Mouse (Mus musculus) forebrain, embryonic 10.5 days (tissue): ENCODE measurements around the gene Ahsg. TPM values are rescaled to one million over a fixed set of nuclear protein-coding genes. Genes with fewer than 3 reads are reported as not detected.
"Not testable (repeated sequence)": the region's sequence is repeated elsewhere in the genome, so short reads cannot be mapped to it uniquely, and the experiment has no call there.

Experiments
- DNase-seq: peaks from one replicate; pipeline ENCODE4 v3.0.0-alpha.2; 2017; ENCODE audit warnings: low spot score; ENCODE audit errors: extremely low spot score
- H3K27ac ChIP-seq: fragments of 300-500 bp; sonication (generic); 2 replicates; pipeline ENCODE4 v1.5.1; 2016; ENCODE audit warnings: mild to moderate bottlenecking
- H3K27me3 ChIP-seq: fragments of 300-500 bp; sonication (generic); 2 replicates; pipeline ENCODE4 v1.6.1; 2016; ENCODE audit warnings: mild to moderate bottlenecking; ENCODE audit not compliant: poor library complexity, severe bottlenecking
- H3K36me3 ChIP-seq: fragments of 300-500 bp; sonication (generic); replicated peaks from 2 replicates; pipeline ENCODE4 v1.6.1; 2016; ENCODE audit warnings: mild to moderate bottlenecking, moderate library complexity
- H3K4me1 ChIP-seq: fragments of 300-500 bp; sonication (generic); 2 replicates; pipeline ENCODE4 v1.6.1; 2016
- H3K4me3 ChIP-seq: fragments of 300-500 bp; sonication (generic); 2 replicates; pipeline ENCODE4 v1.5.1; 2016; ENCODE audit warnings: mild to moderate bottlenecking, moderate library complexity
- H3K9me3 ChIP-seq: fragments of 300-500 bp; sonication (generic); 2 replicates; pipeline ENCODE4 v1.6.1; 2016; ENCODE audit warnings: mild to moderate bottlenecking, moderate library complexity
- WGBS: fragments of 180-500 bp; shearing (Covaris S2); methylation state at CpG from one replicate; pipeline ENCODE4 v1.1.7; 2016; 5-methylcytosine and 5-hydroxymethylcytosine counted together
- polyA plus RNA-seq: library from polyadenylated mRNA; unstranded; fragments of >200 nt; fragmentation: Nextera tagmentation; extraction: Ambion mirVana; gene quantifications from 2 replicates; pipeline ENCODE4 v1.2.1, GENCODE M21; 2016

Gene Ahsg
- polyA plus RNA-seq, 1 experiment from 2014 or later = not detected

GRCm38 (mm10) chr16:22921761-22922160, 30.7 kb downstream of the Ahsg start:
- Histone ChIP-seq H3K27ac (no peak overlapping the region), H3K9me3 (no peaks in the 10 kb centered on the region), H3K36me3 (no peaks in the 10 kb centered on the region), H3K27me3 (no peaks in the 10 kb centered on the region), H3K4me1 (peaks cover 11% of the 10 kb centered on the region), H3K4me3 (no peak overlapping the region)
- no peak for DNase-seq
- 94% methylated on average over 5 of the region's 5 CpGs for WGBS

DNA sequence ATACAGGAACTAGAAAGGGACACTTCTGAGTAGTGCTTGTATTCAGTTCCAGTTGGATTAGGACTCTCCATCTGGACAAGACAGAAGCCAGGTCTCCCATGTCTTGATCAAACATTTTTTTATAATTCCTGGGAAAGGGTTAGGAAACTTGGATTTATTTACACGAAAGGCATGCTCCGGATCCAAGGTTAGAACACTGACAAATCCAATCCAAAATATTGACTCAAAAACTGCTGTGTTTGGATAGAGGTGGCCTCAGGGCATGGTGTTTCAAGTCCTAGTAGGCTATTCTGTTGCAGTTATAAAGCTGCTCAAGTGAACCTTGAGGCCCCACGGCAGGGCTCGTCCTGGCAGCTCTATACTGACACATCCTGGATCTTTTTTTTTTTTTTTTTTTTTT, 31.4 kb downstream of the Ahsg start:
- DNase-seq = no peak
- H3K4me3 ChIP-seq = no peak overlapping the region
- no peaks in the 10 kb centered on the region for H3K27me3 ChIP-seq
- H3K9me3 ChIP-seq = no peaks in the 10 kb centered on the region
- H3K4me1 ChIP-seq = peaks cover 11% of the 10 kb centered on the region
- WGBS = 88% methylated on average over 4 of the region's 4 CpGs
- no peaks in the 10 kb centered on the region for H3K36me3 ChIP-seq
- H3K27ac ChIP-seq = no peak overlapping the region

DNA sequence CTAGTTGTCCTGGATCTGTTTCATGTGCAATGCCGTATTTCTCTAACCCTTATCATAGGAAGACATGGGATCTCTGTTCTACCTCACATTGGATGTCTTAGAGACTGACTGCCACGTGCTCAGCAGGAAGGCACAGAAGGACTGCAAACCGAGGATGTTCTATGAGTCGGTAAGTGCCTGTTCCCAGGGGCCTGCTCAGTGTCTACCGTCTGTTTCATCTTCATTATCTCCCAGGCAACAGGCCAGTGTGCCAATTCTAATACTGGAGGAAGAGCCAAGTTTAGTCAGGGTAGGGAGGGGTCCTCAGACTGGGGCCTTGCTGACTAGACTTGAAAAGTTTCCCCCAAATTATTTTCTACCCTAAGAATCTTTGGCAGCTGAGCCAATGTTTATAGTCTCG, 38.5 kb downstream of the Ahsg start:
- WGBS = 87% methylated on average over 6 of the region's 6 CpGs
- no peaks in the 10 kb centered on the region for H3K4me1 ChIP-seq

DNA sequence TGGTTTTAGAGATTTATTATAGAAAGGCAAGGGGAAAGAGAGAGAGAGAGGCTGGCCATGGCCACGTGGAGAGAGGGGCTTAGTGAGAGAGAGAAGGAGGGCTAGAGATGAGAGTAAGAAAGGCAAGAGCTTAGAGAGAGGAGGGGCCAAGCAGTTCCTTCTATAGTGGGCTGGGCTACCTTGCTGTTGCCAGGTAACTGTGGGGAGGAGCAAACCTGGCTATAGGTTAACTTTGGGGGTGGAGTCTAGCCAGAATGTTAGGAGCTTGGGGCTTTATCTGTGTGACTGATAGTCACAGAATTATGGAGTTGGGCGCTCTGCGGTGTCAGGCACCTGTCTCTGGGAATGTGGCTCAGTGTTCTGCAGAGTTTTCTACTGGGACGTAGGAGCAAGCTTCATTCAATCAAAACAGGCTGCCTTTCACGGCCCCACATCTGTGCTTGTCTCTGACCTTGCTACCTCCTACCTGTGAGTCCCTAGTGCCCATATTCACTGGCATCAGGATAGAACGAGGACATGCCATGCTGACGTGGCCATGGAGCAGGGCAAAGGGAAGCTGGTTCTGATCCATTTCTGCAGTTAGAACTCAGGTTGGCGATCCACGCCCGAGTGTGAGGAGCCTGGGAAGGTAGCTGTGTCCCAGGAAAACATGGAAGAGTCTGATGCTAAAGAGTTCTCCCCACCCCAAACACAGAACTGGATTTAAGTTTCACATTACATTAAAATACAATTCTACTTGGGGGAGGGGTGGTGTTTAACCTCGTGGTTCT, 40.5 kb downstream of the Ahsg start:
- H3K4me3 ChIP-seq = no peak overlapping the region
- no peaks in the 10 kb centered on the region for H3K36me3 ChIP-seq
- no peak overlapping the region for H3K27ac ChIP-seq
- no peaks in the 10 kb centered on the region for H3K9me3 ChIP-seq
- no peak for DNase-seq
- no peaks in the 10 kb centered on the region for H3K4me1 ChIP-seq
- no peaks in the 10 kb centered on the region for H3K27me3 ChIP-seq
- 86% methylated on average over 11 of the region's 11 CpGs for WGBS

More for the DNA sequence above, 38.5 kb downstream of the Ahsg start:
- Histone ChIP-seq H3K27me3 (no peaks in the 10 kb centered on the region), H3K36me3 (no peaks in the 10 kb centered on the region), H3K27ac (no peak overlapping the region), H3K4me3 (no peak overlapping the region), H3K9me3 (no peaks in the 10 kb centered on the region)
- DNase-seq = no peak

DNA sequence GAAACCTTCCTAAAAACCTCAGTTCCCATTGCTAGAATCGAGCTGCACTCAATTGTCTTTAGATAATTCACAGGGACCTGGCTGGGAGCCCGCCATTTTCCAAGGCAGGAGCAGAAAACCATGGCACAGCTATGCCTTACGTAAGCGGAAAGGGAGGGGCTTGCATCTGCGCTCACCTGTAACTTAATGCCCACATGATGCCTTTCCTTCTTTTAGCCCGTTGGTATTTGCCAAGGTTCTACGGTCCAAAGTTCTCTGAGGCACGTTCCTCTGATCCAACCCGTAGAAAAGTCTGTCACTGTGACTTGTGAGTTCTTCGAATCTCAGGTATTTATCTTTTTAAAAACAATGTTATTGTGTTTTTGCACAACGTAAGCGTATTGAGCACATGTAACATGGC, 46.6 kb downstream of the Ahsg start:
- DNase-seq = no peak
- Histone ChIP-seq H3K4me1 (no peaks in the 10 kb centered on the region), H3K4me3 (no peak overlapping the region), H3K9me3 (no peaks in the 10 kb centered on the region; the same call in 1 of the 2 replicates), H3K27me3 (no peaks in the 10 kb centered on the region), H3K27ac (no peak overlapping the region), H3K36me3 (no peaks in the 10 kb centered on the region)
- 89% methylated on average over 12 of the region's 12 CpGs for WGBS

DNA sequence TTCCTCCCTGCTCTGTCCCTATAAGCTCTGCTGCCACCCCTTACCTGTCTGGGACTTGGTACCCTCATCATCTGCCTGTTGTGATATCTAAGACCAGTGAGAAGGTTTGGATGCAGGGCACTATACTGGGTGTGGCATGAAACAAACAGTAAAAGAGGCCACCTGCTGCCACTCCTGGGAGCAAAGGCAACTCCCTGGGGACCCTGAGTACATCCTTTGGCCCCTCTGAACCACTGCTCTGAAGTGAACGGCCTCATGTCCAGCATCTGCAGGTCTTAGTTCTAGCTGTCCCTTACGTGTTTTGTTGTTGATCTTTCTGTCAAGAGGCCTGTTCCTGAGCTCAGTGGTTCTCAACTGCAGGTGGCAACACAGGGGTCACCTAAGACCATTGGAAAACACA, 47.5 kb downstream of the Ahsg start:
- Histone ChIP-seq H3K4me1 (no peaks in the 10 kb centered on the region), H3K9me3 (no peaks in the 10 kb centered on the region; the same call in 1 of the 2 replicates), H3K36me3 (no peaks in the 10 kb centered on the region), H3K27ac (no peak overlapping the region), H3K27me3 (no peaks in the 10 kb centered on the region), H3K4me3 (no peak overlapping the region)
- DNase-seq = no peak
- WGBS = 82% methylated on average over 2 of the region's 2 CpGs

DNA sequence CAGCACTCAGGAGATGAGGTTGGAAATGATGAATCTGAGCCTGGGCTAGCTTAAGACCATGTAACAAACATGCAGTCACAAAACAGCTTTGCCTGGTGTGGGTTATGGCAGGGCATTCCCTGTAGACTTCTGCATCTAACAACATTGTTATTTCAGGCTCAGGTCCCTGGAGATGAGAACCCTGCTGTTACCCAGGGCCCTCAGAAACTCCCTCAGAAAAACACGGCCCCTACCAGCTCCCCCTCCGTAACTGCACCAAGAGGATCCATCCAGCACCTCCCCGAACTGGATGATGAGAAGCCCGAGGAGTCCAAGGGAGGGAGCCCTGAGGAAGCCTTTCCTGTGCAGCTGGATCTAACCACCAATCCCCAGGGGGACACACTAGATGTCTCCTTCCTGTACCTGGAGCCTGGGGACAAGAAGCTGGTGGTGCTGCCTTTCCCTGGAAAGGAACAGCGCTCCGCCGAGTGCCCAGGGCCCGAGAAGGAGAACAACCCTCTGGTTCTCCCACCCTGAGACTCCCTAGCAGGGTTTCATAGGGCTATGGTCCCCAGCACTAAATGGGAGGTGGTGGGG, 48.1 kb downstream of the Ahsg start:
- Histone ChIP-seq H3K27me3 (no peaks in the 10 kb centered on the region), H3K36me3 (no peaks in the 10 kb centered on the region), H3K4me1 (no peaks in the 10 kb centered on the region), H3K9me3 (no peaks in the 10 kb centered on the region; the same call in 1 of the 2 replicates), H3K4me3 (no peak overlapping the region), H3K27ac (no peak overlapping the region)
- no peak for DNase-seq
- 87% methylated on average over 8 of the region's 8 CpGs for WGBS

DNA sequence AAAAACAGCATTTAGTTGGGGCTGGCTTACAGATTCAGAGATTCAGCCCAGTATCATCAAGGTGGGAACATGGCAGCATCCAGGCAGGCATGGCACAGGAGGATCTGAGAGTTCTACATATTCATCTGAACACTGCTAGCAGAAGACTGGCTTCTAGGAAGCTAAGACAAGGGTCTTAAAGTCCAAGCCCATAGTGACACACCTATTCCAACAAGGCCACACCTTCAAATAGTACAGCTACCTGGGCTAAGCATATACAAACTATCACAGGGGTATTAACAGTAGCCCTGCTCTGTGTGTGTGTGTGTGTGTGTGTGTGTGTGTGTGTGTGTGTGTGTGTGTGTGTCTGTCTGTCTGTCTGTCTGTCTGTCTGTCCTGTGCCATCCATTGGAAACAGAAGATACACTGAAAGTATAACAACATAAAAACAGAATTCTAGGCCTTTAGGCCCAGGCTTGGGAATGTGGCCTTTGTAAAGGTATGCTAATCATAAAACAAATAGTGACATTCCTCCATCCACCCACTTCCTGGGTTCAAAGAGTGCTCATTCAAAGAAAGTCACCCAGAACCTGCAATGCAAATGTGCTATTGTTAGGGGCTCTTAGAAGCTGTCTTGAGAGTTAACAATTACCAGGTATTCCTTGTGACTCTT, 50.9 kb downstream of the Ahsg start:
- not testable (repeated sequence) for H3K4me3 ChIP-seq, DNase-seq

DNA sequence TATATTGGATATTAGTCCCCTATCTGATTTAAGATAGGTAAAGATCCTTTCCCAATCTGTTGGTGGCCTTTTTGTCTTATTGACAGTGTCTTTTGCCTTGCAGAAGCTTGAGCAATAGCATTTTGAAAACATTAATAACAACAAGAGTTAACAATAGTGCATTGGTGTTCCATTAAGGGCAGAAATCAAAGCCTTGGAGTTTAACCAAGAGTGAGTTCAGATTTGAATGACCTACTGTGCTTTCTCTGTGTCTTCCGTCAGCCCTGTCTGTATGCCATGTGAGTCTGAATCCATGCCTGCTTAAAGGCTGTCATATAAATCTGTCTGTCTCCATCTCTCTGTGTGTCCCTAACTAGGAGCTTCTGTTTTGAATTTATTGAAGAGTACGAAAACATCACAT, 56.3 kb downstream of the Ahsg start:
- 80% methylated on average over 2 of the region's 2 CpGs for WGBS
- Histone ChIP-seq H3K4me3 (no peak overlapping the region), H3K4me1 (no peaks in the 10 kb centered on the region), H3K9me3 (no peaks in the 10 kb centered on the region), H3K27me3 (no peaks in the 10 kb centered on the region), H3K27ac (no peak overlapping the region), H3K36me3 (no peaks in the 10 kb centered on the region)
- DNase-seq = no peak

More for the DNA sequence above, 50.9 kb downstream of the Ahsg start:
- H3K27ac ChIP-seq, H3K4me1 ChIP-seq, H3K9me3 ChIP-seq, H3K27me3 ChIP-seq, H3K36me3 ChIP-seq: not testable (repeated sequence)

Other genes with a start within 250 kb of the Ahsg start
- 0.07 and 0.15 TPM in 2 replicates for gene Dgkg, start 234.1 kb upstream of the Ahsg start, polyA plus RNA-seq
- gene Crygs, start 79.7 kb upstream of the Ahsg start, polyA plus RNA-seq = not detected in 2 replicates
- 35.3 and 36.0 TPM in 2 replicates for gene Tbccd1, start 33.6 kb upstream of the Ahsg start, polyA plus RNA-seq
- 92.2 and 93.8 TPM in 2 replicates for gene Dnajb11, start 33.4 kb upstream of the Ahsg start, polyA plus RNA-seq
- 0.15 TPM in 1 of 2 replicates, not detected in the other for gene Fetub, start 27.1 kb downstream of the Ahsg start, polyA plus RNA-seq
- not detected in 2 replicates for gene Hrg, start 59.8 kb downstream of the Ahsg start, polyA plus RNA-seq
- not detected in 2 replicates for gene Kng2, start 138.2 kb downstream of the Ahsg start, polyA plus RNA-seq
- not detected in 2 replicates for gene Kng1, start 166.6 kb downstream of the Ahsg start, polyA plus RNA-seq
- 170 and 175 TPM in 2 replicates for gene Eif4a2, start 216.2 kb downstream of the Ahsg start, polyA plus RNA-seq
- gene Rfc4, start 236.5 kb downstream of the Ahsg start, polyA plus RNA-seq = 257 and 263 TPM in 2 replicates